Mouse (Mus musculus): ENCODE results near the gene Cdc42bpa.

GRCm38 (mm10) chr1:180030631-180031365 is 70.5 kb downstream of the Cdc42bpa start:
- no peak for TF ChIP-seq POLR2A (IDR thresholded peaks at IDR 0.05; ENCODE audit: borderline replicate concordance, low read depth, low read length)
- no peak for TF ChIP-seq CTCF (IDR thresholded peaks at IDR 0.05; ENCODE audit: low read depth, low read length)
